Mouse (Mus musculus): Measurements from ENCODE around the gene Pink1. TPM values are rescaled to one million over a fixed set of nuclear protein-coding genes. Genes with fewer than 3 reads are reported as not detected.
A peak's percentile ranks its signal among the peaks of the same experiment; 100 is the strongest.
"Not testable (repeated sequence)": the region's sequence is repeated elsewhere in the genome, so short reads cannot be mapped to it uniquely, and the experiment has no call there.

Gene Pink1
- polyA plus RNA-seq, 1 experiment, result 48.1 TPM

DNA sequence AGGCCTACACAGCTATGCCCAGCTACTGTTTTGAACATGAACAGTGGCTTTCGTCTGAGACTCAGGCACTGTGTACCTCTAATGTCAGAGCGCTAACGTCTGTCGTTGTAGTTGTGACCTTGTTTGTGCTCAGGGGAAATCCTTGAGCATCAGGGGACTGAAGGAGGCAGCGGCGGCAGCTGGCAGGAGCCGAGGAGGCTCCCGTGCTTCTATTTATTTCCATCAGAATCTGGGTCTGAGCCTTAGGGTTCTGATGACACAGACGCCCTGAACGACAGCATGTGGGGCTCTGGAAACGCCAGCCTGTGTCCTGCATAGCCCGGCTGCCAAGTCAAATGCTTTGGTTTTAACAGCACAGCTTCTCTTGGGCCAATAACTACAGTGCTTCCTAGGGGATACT lies 8.9 kb upstream of the Pink1 start:
- H3K27me3 ChIP-seq (ENCODE audit: control insufficient read depth, insufficient read depth, low read length), result no peaks in the 10 kb centered on the region
- no peaks in the 10 kb centered on the region for H3K4me1 ChIP-seq (ENCODE audit: control insufficient read depth, insufficient read depth, insufficient read length)
- H3K4me3 ChIP-seq (ENCODE audit: extremely low read depth, insufficient read depth, insufficient read length), result no peak overlapping the region
- no peak overlapping the region for H3K27ac ChIP-seq (ENCODE audit: insufficient read depth, low read length)
- H3K36me3 ChIP-seq (ENCODE audit: control insufficient read depth, insufficient read depth, low read length), result no peaks in the 10 kb centered on the region
- no peak for TF ChIP-seq POLR2A (IDR thresholded peaks at IDR 0.05; ENCODE audit: low read depth, low read length)
- TF ChIP-seq CTCF (IDR thresholded peaks at IDR 0.05; ENCODE audit: extremely low read depth, insufficient read depth, insufficient read length, insufficient replicate concordance), result no peak
- no peak for DNase-seq (ENCODE audit: low read depth in 1 of 2, low spot score in 2 of 2)
- 88% methylated on average over 12 of the region's 12 CpGs for WGBS

DNA sequence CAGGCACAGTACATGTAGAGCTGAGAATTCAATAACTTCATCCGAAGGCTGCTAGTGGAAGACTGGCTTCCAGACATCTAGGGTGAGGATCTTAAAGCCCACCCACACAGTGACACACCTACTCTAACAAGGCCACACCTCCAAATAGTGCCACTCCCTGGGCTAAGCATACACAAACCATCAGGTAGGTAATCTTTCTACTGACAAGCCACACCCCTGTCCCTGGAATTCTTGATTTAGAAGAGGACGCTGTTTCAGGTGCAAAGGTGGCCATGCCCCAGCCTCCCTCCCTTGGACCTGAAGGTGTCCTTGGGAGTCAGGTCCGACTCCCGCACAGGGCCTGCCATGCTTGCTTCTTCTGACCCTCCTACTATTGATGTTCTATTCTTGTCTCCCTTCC lies 7.0 kb upstream of the Pink1 start:
- no peak for TF ChIP-seq POLR2A (IDR thresholded peaks at IDR 0.05; ENCODE audit: low read depth, low read length)
- no peak for TF ChIP-seq CTCF (IDR thresholded peaks at IDR 0.05; ENCODE audit: extremely low read depth, insufficient read depth, insufficient read length, insufficient replicate concordance)
- Histone ChIP-seq H3K4me1 (ENCODE audit: control insufficient read depth, insufficient read depth, insufficient read length) (no peaks in the 10 kb centered on the region), H3K27me3 (ENCODE audit: control insufficient read depth, insufficient read depth, low read length) (no peaks in the 10 kb centered on the region), H3K27ac (ENCODE audit: insufficient read depth, low read length) (no peak overlapping the region), H3K36me3 (ENCODE audit: control insufficient read depth, insufficient read depth, low read length) (no peaks in the 10 kb centered on the region), H3K4me3 (ENCODE audit: extremely low read depth, insufficient read depth, insufficient read length) (no peak overlapping the region)
- 91% methylated on average over 4 of the region's 4 CpGs for WGBS
- DNase-seq (ENCODE audit: low read depth in 1 of 2, low spot score in 2 of 2), result no peak

DNA sequence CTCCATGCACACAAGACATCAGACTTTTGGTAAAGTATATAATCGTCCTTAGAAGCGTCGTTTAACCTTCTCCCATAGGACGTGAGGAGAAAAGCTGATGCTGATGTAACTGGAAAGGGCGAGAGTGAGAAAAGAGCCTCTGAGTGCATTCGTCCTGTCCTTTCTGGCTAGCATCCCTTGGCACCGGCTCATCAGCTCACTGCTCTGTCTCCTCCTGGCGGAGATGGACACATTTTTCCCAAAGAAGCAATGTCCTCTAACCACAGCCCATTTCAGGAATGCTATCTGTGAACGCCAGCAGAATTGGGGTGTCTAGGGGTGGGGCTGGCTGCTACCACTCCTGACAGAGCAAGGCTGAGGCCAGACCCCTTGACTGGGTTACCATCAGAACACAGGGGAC lies 5.5 kb upstream of the Pink1 start:
- no peaks in the 10 kb centered on the region for H3K36me3 ChIP-seq (ENCODE audit: control insufficient read depth, insufficient read depth, low read length)
- no peak for TF ChIP-seq POLR2A (IDR thresholded peaks at IDR 0.05; ENCODE audit: low read depth, low read length)
- TF ChIP-seq CTCF (IDR thresholded peaks at IDR 0.05; ENCODE audit: extremely low read depth, insufficient read depth, insufficient read length, insufficient replicate concordance), result no peak
- H3K4me3 ChIP-seq (ENCODE audit: extremely low read depth, insufficient read depth, insufficient read length), result no peak overlapping the region
- WGBS, result 82% methylated on average over 9 of the region's 9 CpGs
- H3K27ac ChIP-seq (ENCODE audit: insufficient read depth, low read length), result no peak overlapping the region
- no peaks in the 10 kb centered on the region for H3K27me3 ChIP-seq (ENCODE audit: control insufficient read depth, insufficient read depth, low read length)
- H3K4me1 ChIP-seq (ENCODE audit: control insufficient read depth, insufficient read depth, insufficient read length), result no peaks in the 10 kb centered on the region
- no peak for DNase-seq (ENCODE audit: low read depth in 1 of 2, low spot score in 2 of 2)

DNA sequence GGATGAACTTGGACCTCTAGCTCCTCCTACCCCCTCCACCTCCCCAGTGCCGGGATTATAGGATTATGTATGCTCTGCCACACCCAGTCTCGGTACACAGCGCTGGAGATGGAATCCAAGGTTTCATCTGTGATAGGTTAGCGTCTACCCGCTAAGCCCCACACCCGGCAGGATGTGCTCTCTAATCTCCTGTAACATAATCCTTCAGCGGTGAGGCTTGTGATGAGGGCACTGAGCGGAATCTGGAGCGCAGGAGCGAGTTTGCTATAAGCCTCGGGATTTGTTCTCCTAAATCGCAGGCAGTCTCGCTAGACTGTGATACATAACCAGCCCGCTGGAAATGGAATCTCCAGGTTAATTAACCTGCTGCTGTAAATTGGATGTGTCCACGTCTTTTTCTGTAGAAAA lies 4.2 kb upstream of the Pink1 start:
- Histone ChIP-seq H3K27ac (ENCODE audit: insufficient read depth, low read length) (no peak overlapping the region), H3K27me3 (ENCODE audit: control insufficient read depth, insufficient read depth, low read length) (no peaks in the 10 kb centered on the region), H3K4me1 (ENCODE audit: control insufficient read depth, insufficient read depth, insufficient read length) (peaks cover 3% of the 10 kb centered on the region; the same call in 1 of the 2 replicates), H3K36me3 (ENCODE audit: control insufficient read depth, insufficient read depth, low read length) (no peaks in the 10 kb centered on the region), H3K4me3 (ENCODE audit: extremely low read depth, insufficient read depth, insufficient read length) (no peak overlapping the region)
- 52% methylated on average over 15 of the region's 15 CpGs for WGBS
- no peak for DNase-seq (ENCODE audit: low read depth in 1 of 2, low spot score in 2 of 2)
- TF ChIP-seq CTCF (IDR thresholded peaks at IDR 0.05; ENCODE audit: extremely low read depth, insufficient read depth, insufficient read length, insufficient replicate concordance) (no peak), POLR2A (IDR thresholded peaks at IDR 0.05; ENCODE audit: low read depth, low read length) (no peak)

DNA sequence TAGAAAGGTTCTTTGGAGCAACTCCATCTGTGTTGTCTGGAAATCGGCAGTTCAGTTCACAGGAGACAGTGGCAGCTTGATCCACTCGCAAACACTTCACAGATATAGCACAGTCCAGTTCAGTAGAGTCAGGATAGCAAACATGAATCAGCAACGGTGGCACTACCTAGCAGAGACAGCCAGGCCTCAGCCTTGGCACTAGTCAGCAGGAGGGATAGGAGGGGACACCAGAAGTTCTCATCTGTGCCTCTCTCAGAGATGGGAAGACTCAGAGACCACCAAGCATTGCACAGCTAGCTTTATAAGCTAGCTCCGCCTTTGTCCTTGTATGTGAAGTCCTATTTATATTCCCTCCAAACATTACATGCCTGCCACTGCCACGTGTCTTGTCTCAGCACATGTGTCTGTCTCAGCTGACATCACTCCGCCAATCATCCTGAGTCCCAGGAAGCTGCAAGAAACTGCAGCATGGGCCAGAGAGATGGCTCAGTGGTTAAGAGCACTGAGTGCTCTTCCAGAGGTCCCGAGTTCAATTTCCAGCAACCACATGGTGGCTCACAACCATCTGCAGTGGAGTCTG lies 1.9 kb upstream of the Pink1 start:
- Histone ChIP-seq H3K4me1 (ENCODE audit: control insufficient read depth, insufficient read depth, insufficient read length) (peaks cover 5% of the 10 kb centered on the region; the same call in 1 of the 2 replicates), H3K36me3 (ENCODE audit: control insufficient read depth, insufficient read depth, low read length) (no peaks in the 10 kb centered on the region), H3K27ac (ENCODE audit: insufficient read depth, low read length) (peak overlapping the region; percentile 75), H3K4me3 (ENCODE audit: extremely low read depth, insufficient read depth, insufficient read length) (peak overlapping the region; percentile 15; the same call in 1 of the 2 replicates), H3K27me3 (ENCODE audit: control insufficient read depth, insufficient read depth, low read length) (no peaks in the 10 kb centered on the region)
- no peak for DNase-seq (ENCODE audit: low read depth in 1 of 2, low spot score in 2 of 2)
- WGBS, result 58% methylated on average over 7 of the region's 7 CpGs
- TF ChIP-seq POLR2A (IDR thresholded peaks at IDR 0.05; ENCODE audit: low read depth, low read length) (no peak), CTCF (IDR thresholded peaks at IDR 0.05; ENCODE audit: extremely low read depth, insufficient read depth, insufficient read length, insufficient replicate concordance) (no peak)

DNA sequence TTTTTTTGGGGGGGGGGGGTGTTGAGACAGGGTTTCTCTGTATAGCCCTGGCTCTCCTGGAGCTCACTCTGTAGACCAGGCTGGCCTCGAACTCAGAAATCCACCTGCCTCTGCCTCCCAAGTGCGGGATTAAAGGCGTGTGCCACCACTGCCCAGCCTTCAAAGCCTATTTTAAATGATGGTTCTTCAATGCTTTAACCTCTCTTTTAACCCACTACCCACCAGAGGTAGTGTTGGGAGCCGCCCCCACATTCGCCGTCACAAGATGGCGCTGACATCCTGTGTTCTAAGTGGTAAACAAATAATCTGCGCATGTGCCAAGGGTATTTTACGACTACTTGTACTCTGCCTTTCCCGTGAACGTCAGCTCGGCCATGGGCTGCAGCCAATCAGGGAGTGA lies 1.0 kb upstream of the Pink1 start:
- not testable (repeated sequence) for DNase-seq (ENCODE audit: low read depth in 1 of 2, low spot score in 2 of 2); H3K4me3 ChIP-seq (ENCODE audit: extremely low read depth, insufficient read depth, insufficient read length); H3K27me3 ChIP-seq (ENCODE audit: control insufficient read depth, insufficient read depth, low read length); H3K4me1 ChIP-seq (ENCODE audit: control insufficient read depth, insufficient read depth, insufficient read length); H3K36me3 ChIP-seq (ENCODE audit: control insufficient read depth, insufficient read depth, low read length)
- H3K27ac ChIP-seq (ENCODE audit: insufficient read depth, low read length), result peak overlapping the region; percentile 37; the same call in 1 of the 2 replicates
- WGBS, result 61% methylated on average over 9 of the region's 12 CpGs

DNA sequence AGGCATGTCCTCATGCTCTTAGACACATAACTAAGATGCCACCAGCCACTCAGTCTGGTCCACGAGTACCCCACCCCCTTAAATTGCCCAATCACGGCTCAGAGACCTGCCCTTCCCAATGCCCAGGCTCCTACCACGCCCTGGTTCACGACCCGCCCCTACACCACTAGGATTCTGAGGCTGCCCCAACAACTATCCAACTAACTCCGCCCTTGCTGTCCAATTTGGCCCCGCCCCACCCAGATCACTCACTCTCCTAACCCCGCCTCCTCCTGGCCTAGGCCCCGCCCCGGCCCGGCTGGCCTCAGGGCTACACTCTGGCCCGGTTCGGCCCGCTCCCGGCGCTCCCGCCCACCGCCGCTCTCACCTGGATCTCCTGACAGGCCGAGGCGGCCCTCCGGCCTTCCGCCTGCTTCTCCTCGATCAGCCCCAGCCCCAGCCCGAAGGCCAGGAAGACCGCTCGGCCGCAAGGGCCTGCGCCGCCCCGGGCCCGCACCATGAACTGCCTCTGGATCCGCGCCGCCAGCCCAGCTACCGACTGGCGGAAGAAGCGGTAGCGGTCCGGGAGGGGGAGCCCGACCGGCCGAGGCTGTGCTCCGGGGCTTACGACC lies 536 bp downstream of the Pink1 start:
- H3K27ac ChIP-seq (ENCODE audit: insufficient read depth, low read length), result peak overlapping the region; percentile 98
- no peak for TF ChIP-seq POLR2A (IDR thresholded peaks at IDR 0.05; ENCODE audit: low read depth, low read length)
- TF ChIP-seq CTCF (IDR thresholded peaks at IDR 0.05; ENCODE audit: extremely low read depth, insufficient read depth, insufficient read length, insufficient replicate concordance), result no peak
- peaks cover 5% of the 10 kb centered on the region; the same call in 1 of the 2 replicates for H3K4me1 ChIP-seq (ENCODE audit: control insufficient read depth, insufficient read depth, insufficient read length)
- WGBS, result 1% methylated on average over 45 of the region's 45 CpGs
- H3K36me3 ChIP-seq (ENCODE audit: control insufficient read depth, insufficient read depth, low read length), result no peaks in the 10 kb centered on the region
- DNase-seq (ENCODE audit: low read depth in 1 of 2, low spot score in 2 of 2), result peak; percentile 75 to 91
- peak overlapping the region; percentile 94 for H3K4me3 ChIP-seq (ENCODE audit: extremely low read depth, insufficient read depth, insufficient read length)
- H3K27me3 ChIP-seq (ENCODE audit: control insufficient read depth, insufficient read depth, low read length), result no peaks in the 10 kb centered on the region
